Mouse (Mus musculus): ENCODE measurements around the gene Gfy. TPM values are rescaled to one million over a fixed set of nuclear protein-coding genes. Genes with fewer than 3 reads are reported as not detected.

Gfy gene
- 0.52 and 1.4 TPM in 2 replicates for polyA plus RNA-seq (2016; fragmentation: Nextera tagmentation; extraction: Ambion mirVana)

- no peak for ATAC-seq (ENCODE audit: low FRiP score)
- 22% methylated on average over 7 of the region's 7 CpGs for WGBS
- Histone ChIP-seq H3K4me1 (peaks cover 31% of the 10 kb centered on the region), H3K4me3 (replicated peaks) (no peak within 1 kb of the TSS), H3K4me2 (no peak within 1 kb of the TSS), H3K27me3 (peaks cover 100% of the 10 kb centered on the region), H3K27ac (no peak within 1 kb of the TSS), H3K36me3 (replicated peaks) (no peaks in the 10 kb centered on the region), H3K9me3 (no peaks in the 10 kb centered on the region), H3K9ac (no peak within 1 kb of the TSS)
These were observed at the start of gene Gfy for GRCm38 (mm10) chr7:45179469-45179868. TSS of gene Gfy (minus strand) at chr7:45179569.

- Histone ChIP-seq H3K9me3 (no peaks in the 10 kb centered on the region), H3K4me2 (no peak overlapping the region), H3K27me3 (peaks cover under 1% of the 10 kb centered on the region; the same call in 1 of the 2 replicates), H3K4me3 (replicated peaks) (no peak overlapping the region), H3K36me3 (replicated peaks) (peaks cover 82% of the 10 kb centered on the region), H3K9ac (no peak overlapping the region), H3K4me1 (peaks cover 22% of the 10 kb centered on the region), H3K27ac (no peak overlapping the region)
- no peak for ATAC-seq (ENCODE audit: low FRiP score)
- 95% methylated on average over 8 of the region's 8 CpGs for WGBS
These were observed 49.7 kb upstream of the Gfy start for GRCm38 (mm10) chr7:45229046-45229445.

- ATAC-seq (ENCODE audit: low FRiP score), result no peak
- Histone ChIP-seq H3K4me3 (replicated peaks) (no peak overlapping the region), H3K27me3 (no peaks in the 10 kb centered on the region; the same call in 1 of the 2 replicates), H3K9ac (no peak overlapping the region), H3K4me2 (no peak overlapping the region), H3K4me1 (peaks cover 17% of the 10 kb centered on the region), H3K27ac (no peak overlapping the region), H3K9me3 (no peaks in the 10 kb centered on the region), H3K36me3 (replicated peaks) (peaks cover 86% of the 10 kb centered on the region)
- 94% methylated on average over 18 of the region's 18 CpGs for WGBS
These were observed 49.2 kb upstream of the Gfy start for GRCm38 (mm10) chr7:45228548-45228947.

GRCm38 (mm10) chr7:45226421-45226820, 47.1 kb upstream of the Gfy start:
- H3K9me3 ChIP-seq, result no peaks in the 10 kb centered on the region
- no peak overlapping the region for H3K4me3 ChIP-seq (replicated peaks)
- no peak for ATAC-seq (ENCODE audit: low FRiP score)
- H3K4me1 ChIP-seq, result peaks cover 2% of the 10 kb centered on the region; the same call in 1 of the 2 replicates
- H3K9ac ChIP-seq, result no peak overlapping the region
- peaks cover 89% of the 10 kb centered on the region for H3K36me3 ChIP-seq (replicated peaks)
- H3K4me2 ChIP-seq, result no peak overlapping the region
- no peak overlapping the region for H3K27ac ChIP-seq
- H3K27me3 ChIP-seq, result no peaks in the 10 kb centered on the region
- WGBS, result 97% methylated on average over 5 of the region's 5 CpGs

GRCm38 (mm10) chr7:45224826-45225225, 45.5 kb upstream of the Gfy start:
- Histone ChIP-seq H3K4me1 (peaks cover 11% of the 10 kb centered on the region; the same call in 1 of the 2 replicates), H3K4me3 (replicated peaks) (no peak overlapping the region), H3K4me2 (no peak overlapping the region), H3K36me3 (replicated peaks) (peaks cover 96% of the 10 kb centered on the region), H3K27ac (no peak overlapping the region), H3K27me3 (no peaks in the 10 kb centered on the region), H3K9ac (no peak overlapping the region), H3K9me3 (no peaks in the 10 kb centered on the region)
- 96% methylated on average over 7 of the region's 7 CpGs for WGBS
- no peak for ATAC-seq (ENCODE audit: low FRiP score)

- Histone ChIP-seq H3K27me3 (no peaks in the 10 kb centered on the region), H3K4me2 (no peak overlapping the region), H3K27ac (no peak overlapping the region), H3K9ac (no peak overlapping the region), H3K4me1 (peaks cover 41% of the 10 kb centered on the region), H3K4me3 (replicated peaks) (no peak overlapping the region), H3K36me3 (replicated peaks) (peaks cover 90% of the 10 kb centered on the region), H3K9me3 (no peaks in the 10 kb centered on the region)
- WGBS, result 86% methylated on average over 2 of the region's 2 CpGs
- no peak for ATAC-seq (ENCODE audit: low FRiP score)
These were observed 42.3 kb upstream of the Gfy start for GRCm38 (mm10) chr7:45221680-45222079.

- under 1% methylated on average over 13 of the region's 13 CpGs for WGBS
- Histone ChIP-seq H3K27me3 (peaks cover 8% of the 10 kb centered on the region), H3K9ac (peak overlapping the region; percentile 91), H3K27ac (peak overlapping the region; percentile 92), H3K9me3 (no peaks in the 10 kb centered on the region), H3K36me3 (replicated peaks) (peaks cover 40% of the 10 kb centered on the region), H3K4me2 (peak overlapping the region; percentile 72), H3K4me1 (peaks cover 48% of the 10 kb centered on the region), H3K4me3 (replicated peaks) (peak overlapping the region; percentile 76)
- ATAC-seq (ENCODE audit: low FRiP score), result peak; percentile 88
These were observed 37.2 kb upstream of the Gfy start for GRCm38 (mm10) chr7:45216442-45217183.

- H3K4me1 ChIP-seq, result peaks cover 44% of the 10 kb centered on the region
- peak within 1 kb of the TSS; percentile 91 for H3K9ac ChIP-seq
- H3K4me2 ChIP-seq, result peak within 1 kb of the TSS; percentile 72
- peak within 1 kb of the TSS; percentile 76 for H3K4me3 ChIP-seq (replicated peaks)
- peak; percentile 62 for ATAC-seq (ENCODE audit: low FRiP score)
- under 1% methylated on average over 52 of the region's 55 CpGs for WGBS
- no peaks in the 10 kb centered on the region for H3K9me3 ChIP-seq
- H3K27me3 ChIP-seq, result peaks cover 16% of the 10 kb centered on the region
- peak within 1 kb of the TSS; percentile 92 for H3K27ac ChIP-seq
- H3K36me3 ChIP-seq (replicated peaks), result peaks cover 33% of the 10 kb centered on the region
These were observed 36.5 kb upstream of the Gfy start, which contains the start of gene Tead2 for GRCm38 (mm10) chr7:45215673-45216441. TSS of gene Tead2 (plus strand) at chr7:45215753.

GRCm38 (mm10) chr7:45213708-45214107, 34.3 kb upstream of the Gfy start:
- ATAC-seq (ENCODE audit: low FRiP score), result no peak
- H3K27me3 ChIP-seq, result peaks cover 37% of the 10 kb centered on the region
- H3K4me1 ChIP-seq, result peaks cover 29% of the 10 kb centered on the region

GRCm38 (mm10) chr7:45212356-45212755, 33.0 kb upstream of the Gfy start:
- Histone ChIP-seq H3K27me3 (peaks cover 39% of the 10 kb centered on the region), H3K36me3 (replicated peaks) (no peaks in the 10 kb centered on the region; the same call in 1 of the 2 replicates), H3K9ac (no peak overlapping the region), H3K27ac (no peak overlapping the region), H3K9me3 (0 out of 2 replicates have a peak, but pooled peaks cover 7% of the 10 kb centered on the region), H3K4me3 (replicated peaks) (no peak overlapping the region), H3K4me2 (no peak overlapping the region), H3K4me1 (peaks cover 16% of the 10 kb centered on the region)
- no peak for ATAC-seq (ENCODE audit: low FRiP score)
- WGBS, result 85% methylated on average over 7 of the region's 7 CpGs

More at GRCm38 (mm10) chr7:45213708-45214107, 34.3 kb upstream of the Gfy start:
- Histone ChIP-seq H3K4me2 (no peak overlapping the region), H3K27ac (no peak overlapping the region), H3K36me3 (replicated peaks) (peaks cover 11% of the 10 kb centered on the region), H3K9me3 (no peaks in the 10 kb centered on the region), H3K4me3 (replicated peaks) (no peak overlapping the region), H3K9ac (no peak overlapping the region)
- 66% methylated on average over 5 of the region's 5 CpGs for WGBS

- Histone ChIP-seq H3K27me3 (peaks cover 39% of the 10 kb centered on the region), H3K9ac (no peak within 1 kb of the TSS), H3K27ac (no peak within 1 kb of the TSS), H3K4me1 (peaks cover 11% of the 10 kb centered on the region), H3K9me3 (0 out of 2 replicates have a peak, but pooled peaks cover 7% of the 10 kb centered on the region), H3K36me3 (replicated peaks) (no peaks in the 10 kb centered on the region), H3K4me3 (replicated peaks) (0 out of 2 replicates have a peak within 1 kb of the TSS, but pooled peaks have one; percentile 5), H3K4me2 (peak within 1 kb of the TSS; percentile 31)
- no peak for ATAC-seq (ENCODE audit: low FRiP score)
- WGBS, result 6% methylated on average over 17 of the region's 17 CpGs
These were observed 32.5 kb upstream of the Gfy start, which contains the start of gene Dkkl1 for GRCm38 (mm10) chr7:45211851-45212251. TSS of gene Dkkl1 (minus strand) at chr7:45212147.

- Histone ChIP-seq H3K4me2 (no peak overlapping the region; the same call in 1 of the 2 replicates), H3K9me3 (0 out of 2 replicates have a peak, but pooled peaks cover 7% of the 10 kb centered on the region), H3K4me1 (peaks cover 9% of the 10 kb centered on the region; the same call in 1 of the 2 replicates), H3K9ac (no peak overlapping the region), H3K4me3 (replicated peaks) (no peak overlapping the region), H3K36me3 (replicated peaks) (no peaks in the 10 kb centered on the region), H3K27me3 (peaks cover 39% of the 10 kb centered on the region), H3K27ac (no peak overlapping the region)
- ATAC-seq (ENCODE audit: low FRiP score), result no peak
- 78% methylated on average over 10 of the region's 10 CpGs for WGBS
These were observed 31.7 kb upstream of the Gfy start for GRCm38 (mm10) chr7:45211070-45211469.

Measured in forebrain, embryonic 12.5 days (tissue).